Mouse (Mus musculus): ENCODE data around the gene Clstn3.
"Not testable (repeated sequence)": the region's sequence is repeated elsewhere in the genome, so short reads cannot be mapped to it uniquely, and the experiment has no call there.

Clstn3 gene

DNA sequence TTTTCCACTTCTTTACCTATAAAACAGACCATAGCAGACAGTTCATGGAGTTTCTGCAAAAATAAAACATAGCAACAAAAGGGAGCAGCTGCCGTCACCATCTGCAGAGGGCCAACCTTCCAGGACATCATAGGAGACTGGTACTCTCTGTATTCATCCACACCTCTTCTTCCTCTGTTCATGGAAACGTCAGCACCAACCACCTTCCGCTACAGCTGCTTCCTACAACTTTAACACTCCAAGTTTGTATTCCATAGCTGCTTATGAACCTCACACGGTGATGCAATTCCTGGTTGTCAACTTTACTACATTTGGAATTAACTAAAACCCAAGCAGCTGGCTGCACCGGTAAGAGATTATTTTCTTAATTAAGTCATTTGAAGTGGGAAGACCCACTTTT, 56.2 kb downstream of the Clstn3 start:
- peak; percentile 11 for DNase-seq (ENCODE audit: low spot score)

DNA sequence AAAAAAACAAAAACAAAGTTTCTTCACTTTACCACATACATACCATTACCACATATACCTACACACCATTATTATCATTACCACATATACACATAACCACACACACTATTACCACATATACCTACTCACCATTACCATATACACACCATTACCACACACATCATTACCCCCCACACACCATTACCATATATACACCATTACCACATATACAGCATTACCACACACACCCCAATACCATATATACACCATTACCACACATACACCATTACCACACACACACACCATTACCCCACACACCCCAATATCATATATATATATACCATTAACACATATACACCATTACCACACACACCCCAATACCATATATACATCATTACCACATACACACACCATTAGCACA, 57.4 kb downstream of the Clstn3 start:
- no peak for DNase-seq (ENCODE audit: low spot score)

GRCm38 (mm10) chr6:124406326-124406725, 58.3 kb downstream of the Clstn3 start:
- peak; percentile 25 for DNase-seq (ENCODE audit: low spot score)

DNA sequence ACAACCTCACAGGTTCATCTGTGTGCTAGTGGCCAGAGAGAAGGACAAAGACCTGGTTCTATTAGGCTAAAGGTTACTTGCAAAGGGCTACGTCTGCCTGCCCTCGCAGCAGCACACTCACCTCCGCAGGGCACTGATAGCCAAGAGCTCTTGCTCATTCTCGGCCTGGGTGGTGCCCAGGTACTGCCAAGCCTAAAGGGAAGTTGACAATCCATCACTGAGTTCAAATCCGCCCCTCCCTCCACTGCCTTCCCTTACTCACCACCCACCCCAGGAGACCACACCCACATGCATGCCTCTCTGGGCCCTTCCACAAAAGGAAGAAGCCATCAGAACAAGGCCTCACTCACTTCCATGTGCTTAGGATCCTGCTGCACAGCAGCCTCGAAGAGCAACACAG, 64.9 kb downstream of the Clstn3 start:
- DNase-seq (ENCODE audit: low spot score): no peak

DNA sequence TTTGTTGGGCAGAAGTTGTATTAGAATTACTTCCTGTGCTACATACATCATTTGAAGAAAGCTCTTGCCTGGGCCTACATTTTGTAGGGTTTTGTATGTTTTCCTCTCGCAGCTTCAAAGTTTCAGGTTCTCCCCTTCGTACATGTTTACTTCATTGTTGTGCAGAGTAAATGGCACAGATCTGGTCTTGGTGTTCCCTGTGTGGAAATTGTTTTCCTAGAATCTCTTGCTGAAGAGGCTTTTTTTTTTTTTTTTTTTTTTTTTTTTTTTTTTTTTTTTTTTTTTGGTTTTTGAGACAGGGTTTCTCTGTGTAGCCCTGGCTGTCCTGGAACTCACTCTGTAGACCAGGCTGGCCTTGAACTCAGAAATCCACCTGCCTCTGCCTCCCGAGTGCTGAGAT, 69.6 kb downstream of the Clstn3 start:
- DNase-seq (ENCODE audit: low spot score): not testable (repeated sequence)
